In the genomic region with DNA sequence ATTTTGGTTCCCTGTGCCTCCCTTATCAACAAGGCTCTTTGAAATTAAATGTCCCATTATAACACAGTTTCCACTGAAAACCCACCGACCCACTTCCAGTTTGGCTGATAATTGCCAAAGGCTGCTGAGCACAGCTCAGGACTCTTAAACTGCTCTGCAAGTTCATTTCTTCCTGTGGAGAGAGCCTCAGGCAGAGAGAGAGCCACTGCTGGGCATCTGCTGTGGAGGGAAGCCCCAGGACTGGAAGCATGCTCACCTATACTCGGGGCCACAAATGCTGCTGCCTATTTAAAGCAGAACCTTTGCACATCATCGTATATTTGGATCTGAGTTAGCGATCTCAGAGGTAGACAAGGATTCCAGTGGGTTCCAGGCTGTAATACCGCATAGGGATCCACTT, we compare ENCODE assay signal across 13 mouse cellular contexts.
DNase-seq lines count a peak whose midpoint lies in the region; ATAC-seq lines count a peak whose summit lies in the region.
"Had no signal": no experiment of that assay in that cellular context is flagged by ENCODE, and none has a peak within 500 bp of the region (broad histone marks: within the 10 kb centered on the region; RNA-seq: fewer than 3 reads in every experiment).

No protein-coding gene starts in this region.

- H3K27me3 ChIP-seq in hindbrain, embryonic 10.5 days (ENCODE audit: insufficient read depth, poor library complexity, severe bottlenecking): 0 out of 2 replicates have a peak, but pooled peaks cover 14% of the 10 kb centered on the region
- no peaks in the 10 kb centered on the region for H3K27me3 ChIP-seq in hindbrain, embryonic 16.5 days (replicated peaks; ENCODE audit: control insufficient read depth, insufficient read depth, low read length)
- peaks cover 3% of the 10 kb centered on the region; the same call in 1 of the 2 replicates for H3K27me3 ChIP-seq in forebrain, embryonic 11.5 days (ENCODE audit: control insufficient read depth, insufficient read depth, low read length)
- no peaks in the 10 kb centered on the region; the same call in 1 of the 2 replicates for H3K27me3 ChIP-seq in hindbrain, embryonic 14.5 days (ENCODE audit: control insufficient read depth, insufficient read depth, low read length)
- H3K27me3 ChIP-seq in neural tube, embryonic 14.5 days (ENCODE audit: control insufficient read depth, insufficient read depth, low read length): no peaks in the 10 kb centered on the region
- H3K27me3 ChIP-seq: embryonic facial prominence, embryonic 15.5 days; liver, embryonic 15.5 days had no signal

- H3K9me3 ChIP-seq in hindbrain, embryonic 10.5 days: no peaks in the 10 kb centered on the region
- H3K9me3 ChIP-seq in hindbrain, embryonic 16.5 days (ENCODE audit: control insufficient read depth, low read length): no peaks in the 10 kb centered on the region
- H3K9me3 ChIP-seq in forebrain, embryonic 11.5 days (ENCODE audit: control insufficient read depth, low read length): no peaks in the 10 kb centered on the region
- H3K9me3 ChIP-seq in hindbrain, embryonic 14.5 days (ENCODE audit: control insufficient read depth, low read length): no peaks in the 10 kb centered on the region
- H3K9me3 ChIP-seq in neural tube, embryonic 14.5 days (ENCODE audit: control insufficient read depth, low read length): no peaks in the 10 kb centered on the region
- H3K9me3 ChIP-seq: embryonic facial prominence, embryonic 15.5 days; liver, embryonic 15.5 days had no signal

- DNase-seq in hindbrain, embryonic 10.5 days (ENCODE audit: low spot score): no peak
- no peak for DNase-seq in forebrain, embryonic 11.5 days (ENCODE audit: low spot score)
- no peak for DNase-seq in hindbrain, embryonic 14.5 days (ENCODE audit: low spot score)
- no peak for DNase-seq in frontal cortex, postnatal 14 days (ENCODE audit: low spot score in 2 of 2)
- DNase-seq: gastrocnemius, postnatal 25 days; kidney, adult 18-20 months; thymus, postnatal 25 days had no signal

- WGBS in hindbrain, embryonic 10.5 days: 89% methylated on average over 5 of the region's 5 CpGs
- 66% methylated on average over 5 of the region's 5 CpGs for WGBS in hindbrain, embryonic 16.5 days
- WGBS in forebrain, embryonic 11.5 days: 76% methylated on average over 5 of the region's 5 CpGs
- 78% methylated on average over 5 of the region's 5 CpGs for WGBS in hindbrain, embryonic 14.5 days
- WGBS in neural tube, embryonic 14.5 days: 77% methylated on average over 5 of the region's 5 CpGs

- H3K36me3 ChIP-seq in hindbrain, embryonic 10.5 days: no peaks in the 10 kb centered on the region
- H3K36me3 ChIP-seq in hindbrain, embryonic 16.5 days (ENCODE audit: control insufficient read depth, insufficient read depth, low read length): no peaks in the 10 kb centered on the region
- no peaks in the 10 kb centered on the region for H3K36me3 ChIP-seq in forebrain, embryonic 11.5 days (ENCODE audit: control insufficient read depth, insufficient read depth, low read length)
- no peaks in the 10 kb centered on the region for H3K36me3 ChIP-seq in hindbrain, embryonic 14.5 days (replicated peaks; ENCODE audit: control insufficient read depth, insufficient read depth)
- H3K36me3 ChIP-seq in neural tube, embryonic 14.5 days (ENCODE audit: control insufficient read depth, insufficient read depth, low read length): no peaks in the 10 kb centered on the region
- H3K36me3 ChIP-seq: embryonic facial prominence, embryonic 15.5 days; liver, embryonic 15.5 days had no signal

- H3K4me1 ChIP-seq in hindbrain, embryonic 10.5 days (replicated peaks): peaks cover 8% of the 10 kb centered on the region; the same call in 1 of the 2 replicates
- H3K4me1 ChIP-seq in hindbrain, embryonic 16.5 days (ENCODE audit: control insufficient read depth, insufficient read depth, low read depth, low read length): no peaks in the 10 kb centered on the region; the same call in none of the 2 replicates
- H3K4me1 ChIP-seq in forebrain, embryonic 11.5 days (replicated peaks; ENCODE audit: control insufficient read depth, insufficient read depth, low read length): no peaks in the 10 kb centered on the region; the same call in 1 of the 2 replicates
- H3K4me1 ChIP-seq in hindbrain, embryonic 14.5 days (replicated peaks; ENCODE audit: control insufficient read depth, insufficient read depth, low read length): peaks cover 6% of the 10 kb centered on the region; the same call in 1 of the 2 replicates
- H3K4me1 ChIP-seq in neural tube, embryonic 14.5 days (ENCODE audit: control insufficient read depth, insufficient read depth, low read length): 0 out of 2 replicates have a peak, but pooled peaks cover 6% of the 10 kb centered on the region

- H3K4me2 ChIP-seq in hindbrain, embryonic 16.5 days (ENCODE audit: low read length): no peak overlapping the region; the same call in 1 of the 2 replicates
- no peak overlapping the region; the same call in 1 of the 2 replicates for H3K4me2 ChIP-seq in forebrain, embryonic 11.5 days (ENCODE audit: low read depth, low read length, severe bottlenecking)
- 0 out of 2 replicates have a peak overlapping the region, but pooled peaks have one; percentile 4 for H3K4me2 ChIP-seq in hindbrain, embryonic 14.5 days (replicated peaks)
- no peak overlapping the region; the same call in 1 of the 2 replicates for H3K4me2 ChIP-seq in neural tube, embryonic 14.5 days (ENCODE audit: low read depth, low read length)
- H3K4me2 ChIP-seq: embryonic facial prominence, embryonic 15.5 days; liver, embryonic 15.5 days had no signal

- H3K9ac ChIP-seq in hindbrain, embryonic 16.5 days (ENCODE audit: low read depth, low read length): no peak overlapping the region
- H3K9ac ChIP-seq in forebrain, embryonic 11.5 days (ENCODE audit: low read length): 0 out of 2 replicates have a peak overlapping the region, but pooled peaks have one; percentile 3
- no peak overlapping the region for H3K9ac ChIP-seq in hindbrain, embryonic 14.5 days
- no peak overlapping the region for H3K9ac ChIP-seq in neural tube, embryonic 14.5 days (replicated peaks; ENCODE audit: low read depth, low read length)
- H3K9ac ChIP-seq: embryonic facial prominence, embryonic 15.5 days; liver, embryonic 15.5 days had no signal

- no peak overlapping the region for H3K4me3 ChIP-seq in hindbrain, embryonic 10.5 days
- no peak overlapping the region for H3K4me3 ChIP-seq in hindbrain, embryonic 16.5 days (ENCODE audit: low read length)
- no peak overlapping the region for H3K4me3 ChIP-seq in forebrain, embryonic 11.5 days (ENCODE audit: low read depth, low read length)
- H3K4me3 ChIP-seq in hindbrain, embryonic 14.5 days (replicated peaks; ENCODE audit: low read length): no peak overlapping the region
- H3K4me3 ChIP-seq in neural tube, embryonic 14.5 days (ENCODE audit: low read depth, low read length): no peak overlapping the region
- H3K4me3 ChIP-seq: embryonic facial prominence, embryonic 15.5 days; liver, embryonic 15.5 days had no signal

- H3K27ac ChIP-seq in hindbrain, embryonic 10.5 days: 0 out of 2 replicates have a peak overlapping the region, but pooled peaks have one; percentile 36
- no peak overlapping the region for H3K27ac ChIP-seq in hindbrain, embryonic 16.5 days (ENCODE audit: low read depth, low read length)
- H3K27ac ChIP-seq in forebrain, embryonic 11.5 days (ENCODE audit: low read depth, low read length): peak overlapping the region; percentile 42; the same call in 1 of the 2 replicates
- no peak overlapping the region for H3K27ac ChIP-seq in hindbrain, embryonic 14.5 days
- 0 out of 2 replicates have a peak overlapping the region, but pooled peaks have one; percentile 10 for H3K27ac ChIP-seq in neural tube, embryonic 14.5 days (ENCODE audit: low read depth, low read length)
- H3K27ac ChIP-seq: layer of hippocampus, adult 2 months; liver, embryonic 15.5 days had no signal

- ATAC-seq in hindbrain, embryonic 16.5 days: no peak; the same call in 1 of the 2 replicates
- peak; percentile 57 for ATAC-seq in forebrain, embryonic 11.5 days (replicated peaks; ENCODE audit: low FRiP score)
- no peak for ATAC-seq in hindbrain, embryonic 14.5 days (ENCODE audit: low FRiP score)
- no peak for ATAC-seq in neural tube, embryonic 14.5 days (ENCODE audit: low read depth)
- ATAC-seq in cerebellum, adult (ENCODE audit: insufficient number of reproducible peaks, low FRiP score, low TSS enrichment): no peak

Comparison
In these comparisons a context has a peak if more than half of its experiments do, and no peak if none do; other contexts are left out.
1. H3K27ac ChIP-seq: peak in hindbrain, embryonic 10.5 days (single experiment), forebrain, embryonic 11.5 days (single experiment) and neural tube, embryonic 14.5 days (single experiment); none in hindbrain, embryonic 16.5 days (single experiment) and hindbrain, embryonic 14.5 days (single experiment).